Mouse (Mus musculus): ENCODE measurements around the gene Baat. TPM values are rescaled to one million over a fixed set of nuclear protein-coding genes. Genes with fewer than 3 reads are reported as not detected.

The Baat gene
- polyA plus RNA-seq (2015; fragmentation: Nextera tagmentation; extraction: Ambion mirVana), result not detected in 2 replicates

DNA sequence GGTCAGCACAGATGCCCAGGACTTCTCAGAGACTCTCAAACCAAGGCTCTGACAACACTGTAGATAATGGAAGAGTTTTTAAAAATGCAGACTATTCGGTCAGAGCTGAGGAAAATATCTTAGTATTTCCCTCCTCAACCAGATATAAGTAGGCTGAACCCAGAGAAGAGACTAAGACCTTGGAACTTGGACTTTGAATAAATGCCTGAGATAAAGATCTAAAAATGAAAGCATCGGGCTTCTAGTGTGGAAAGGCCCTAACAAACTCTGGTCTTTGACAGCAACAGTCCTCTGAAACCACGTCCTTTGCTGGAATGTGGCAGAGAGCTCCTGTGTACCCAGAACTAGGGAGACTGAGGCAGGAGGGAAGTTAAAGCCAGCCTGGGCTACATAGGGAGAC, at the start of gene Baat:
Gene Baat, minus strand, starts transcription at position 172 of the 400 bp plus-strand sequence.

GRCm38 (mm10) chr4:49549383-49549782, 43.0 kb upstream of the Baat start, which contains the start of gene Aldob:
Gene Aldob (minus strand): TSS chr4:49549546.

GRCm38 (mm10) chr4:49520572-49521340, 14.4 kb upstream of the Baat start, which contains the start of the genes Mrpl50 and Zfp189:
Gene Mrpl50 (minus strand): TSS chr4:49521093.
Gene Zfp189 (plus strand): TSS chr4:49521176.

DNA sequence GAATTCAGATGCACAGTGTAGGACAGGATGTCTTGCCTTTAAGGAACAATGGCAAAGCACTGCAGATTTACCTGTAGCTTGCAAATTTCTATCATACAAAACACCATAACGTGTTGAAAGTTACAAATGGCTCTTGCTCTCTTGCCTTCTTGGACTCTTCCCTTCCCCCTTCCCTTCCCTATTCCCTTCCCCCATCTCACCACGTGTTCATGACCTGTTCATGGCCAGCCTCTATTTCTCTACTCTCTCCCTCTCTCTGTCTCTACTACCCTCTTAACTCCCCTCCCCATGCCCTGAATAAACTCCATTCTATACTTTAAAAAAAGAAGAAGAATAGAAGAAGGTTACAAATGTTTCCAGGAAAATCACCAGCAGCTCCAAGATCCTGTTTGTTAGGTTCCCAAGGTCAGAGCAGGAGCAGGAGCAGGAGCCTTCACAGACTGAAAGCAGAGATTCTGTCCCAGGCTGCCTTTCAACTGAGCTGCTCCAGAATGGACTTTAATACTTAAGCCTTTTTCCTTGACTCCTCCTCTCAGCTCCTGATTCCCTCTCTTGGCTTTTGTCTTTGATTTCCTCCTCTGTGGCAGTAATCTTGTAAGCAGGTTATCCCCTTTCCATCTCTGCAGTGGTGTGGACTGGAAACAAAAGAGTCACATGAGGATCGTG, 32.8 kb downstream of the Baat start, which contains the start of gene Acnat1:
Gene Acnat1, minus strand, starts transcription at position 478 of the 666 bp plus-strand sequence.

Other genes starting within 250 kb of the Baat start
- not detected in 2 replicates for gene Acnat2, start 98.4 kb downstream of the Baat start, polyA plus RNA-seq (2015; fragmentation: Nextera tagmentation; extraction: Ambion mirVana)
- not detected in 2 replicates for gene Acnat1, start 32.6 kb downstream of the Baat start, polyA plus RNA-seq (2015; fragmentation: Nextera tagmentation; extraction: Ambion mirVana)
- 32.8 and 41.5 TPM in 2 replicates for gene Mrpl50, start 14.5 kb upstream of the Baat start, polyA plus RNA-seq (2015; fragmentation: Nextera tagmentation; extraction: Ambion mirVana)
- gene Zfp189, start 14.6 kb upstream of the Baat start, polyA plus RNA-seq (2015; fragmentation: Nextera tagmentation; extraction: Ambion mirVana), result 2.6 and 2.7 TPM in 2 replicates
- 0.52 and 2.2 TPM in 2 replicates for gene Aldob, start 43.0 kb upstream of the Baat start, polyA plus RNA-seq (2015; fragmentation: Nextera tagmentation; extraction: Ambion mirVana)
- 69.0 and 81.8 TPM in 2 replicates for gene Tmem246, start 91.3 kb upstream of the Baat start, polyA plus RNA-seq (2015; fragmentation: Nextera tagmentation; extraction: Ambion mirVana)
- 19.0 and 22.8 TPM in 2 replicates for gene Rnf20, start 125.4 kb upstream of the Baat start, polyA plus RNA-seq (2015; fragmentation: Nextera tagmentation; extraction: Ambion mirVana)
- not detected in 2 replicates for gene Ppp3r2, start 175.5 kb upstream of the Baat start, polyA plus RNA-seq (2015; fragmentation: Nextera tagmentation; extraction: Ambion mirVana)